Mouse (Mus musculus): ENCODE data around the gene Gmpr.
"Not testable (repeated sequence)": the region's sequence is repeated elsewhere in the genome, so short reads cannot be mapped to it uniquely, and the experiment has no call there.

Gene Gmpr

DNA sequence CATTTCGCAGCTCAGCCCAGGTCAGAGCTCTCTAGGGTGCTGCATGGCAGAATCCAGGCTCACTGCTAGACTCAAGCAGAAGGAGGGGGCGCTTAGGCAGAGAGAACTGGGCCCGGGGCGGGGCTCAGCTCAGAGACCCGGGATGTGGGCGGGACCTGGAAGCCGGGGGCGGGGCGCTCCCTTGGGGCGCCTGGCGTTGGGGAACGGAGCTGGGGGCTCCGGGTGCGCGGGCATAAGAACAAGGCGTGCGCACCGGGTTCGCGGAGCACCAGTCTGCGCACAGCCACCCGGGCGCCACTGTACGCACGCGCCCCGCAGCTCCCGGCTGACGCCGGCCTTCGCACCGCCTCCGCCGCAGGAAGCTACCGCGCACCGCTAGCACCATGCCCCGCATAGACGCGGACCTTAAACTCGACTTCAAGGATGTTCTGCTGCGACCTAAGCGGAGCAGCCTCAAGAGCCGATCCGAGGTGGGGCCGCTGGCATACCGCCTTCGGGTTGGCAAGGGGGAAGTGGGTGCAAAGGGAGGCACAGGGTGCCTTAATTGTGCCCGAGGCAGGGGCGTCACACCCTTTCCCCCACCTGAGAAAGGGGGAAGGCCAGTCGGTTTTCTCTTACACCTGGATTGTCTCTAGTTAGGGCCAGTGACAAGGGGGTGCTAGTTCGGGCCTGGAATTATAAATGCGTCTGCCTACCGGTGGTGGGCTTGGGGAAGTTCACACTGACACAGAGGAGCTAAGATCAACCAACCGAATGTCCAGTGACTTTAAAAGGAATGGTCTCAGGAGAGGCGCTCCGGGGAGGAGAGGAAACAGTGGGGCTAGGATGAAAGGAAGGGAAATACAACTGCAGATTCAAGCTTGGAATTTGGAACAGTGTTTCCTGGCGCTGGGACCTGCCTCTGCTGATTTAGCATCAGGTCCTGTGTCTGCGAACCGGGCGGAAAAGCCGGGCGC is at the start of gene Gmpr:
Gmpr (plus strand) TSS at position 171 of the 956 bp plus-strand sequence.
- DNase-seq (ENCODE audit: low spot score in 2 of 2) = peak; percentile 76 to 82

DNA sequence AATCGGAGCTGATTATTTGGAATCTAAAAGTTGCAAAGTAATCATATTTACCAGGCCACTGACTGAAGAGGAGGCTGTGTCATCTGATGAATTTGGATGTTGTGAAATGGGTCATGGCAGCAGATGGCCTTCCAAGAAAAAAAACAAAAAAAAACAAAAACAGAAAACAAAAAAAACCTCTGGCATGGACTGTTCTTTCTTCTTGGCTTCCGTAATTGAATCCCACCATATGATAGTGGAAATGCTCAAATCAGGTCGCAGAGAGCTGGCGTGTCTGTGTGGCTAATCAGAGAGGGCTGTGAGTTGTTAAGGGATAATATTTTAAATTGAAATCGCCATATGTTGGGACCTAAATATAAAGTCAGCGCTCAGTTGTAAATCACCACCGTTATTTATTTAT is 49.8 kb upstream of the Gmpr start:
- no peak for DNase-seq (ENCODE audit: low spot score in 2 of 2)

DNA sequence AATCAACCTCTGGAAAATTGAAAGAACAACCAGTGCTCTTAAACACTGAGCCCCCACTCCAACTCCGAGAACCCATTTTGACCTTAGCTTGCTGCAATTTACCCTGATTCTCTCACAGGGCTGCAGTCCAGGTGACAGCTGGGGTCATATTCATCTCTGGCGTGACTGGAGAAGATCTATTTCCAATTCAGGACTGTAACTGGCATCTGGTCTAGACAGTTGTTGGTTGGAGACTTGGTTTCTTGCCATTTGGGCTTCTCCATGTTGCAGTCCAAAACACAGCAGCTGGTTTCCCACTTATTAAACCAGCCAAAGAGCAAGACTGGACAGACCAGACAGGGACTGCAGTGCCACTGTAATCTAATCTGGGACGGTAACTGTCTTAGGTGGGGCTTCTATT is 47.1 kb upstream of the Gmpr start:
- no peak for DNase-seq (ENCODE audit: low spot score in 2 of 2)

DNA sequence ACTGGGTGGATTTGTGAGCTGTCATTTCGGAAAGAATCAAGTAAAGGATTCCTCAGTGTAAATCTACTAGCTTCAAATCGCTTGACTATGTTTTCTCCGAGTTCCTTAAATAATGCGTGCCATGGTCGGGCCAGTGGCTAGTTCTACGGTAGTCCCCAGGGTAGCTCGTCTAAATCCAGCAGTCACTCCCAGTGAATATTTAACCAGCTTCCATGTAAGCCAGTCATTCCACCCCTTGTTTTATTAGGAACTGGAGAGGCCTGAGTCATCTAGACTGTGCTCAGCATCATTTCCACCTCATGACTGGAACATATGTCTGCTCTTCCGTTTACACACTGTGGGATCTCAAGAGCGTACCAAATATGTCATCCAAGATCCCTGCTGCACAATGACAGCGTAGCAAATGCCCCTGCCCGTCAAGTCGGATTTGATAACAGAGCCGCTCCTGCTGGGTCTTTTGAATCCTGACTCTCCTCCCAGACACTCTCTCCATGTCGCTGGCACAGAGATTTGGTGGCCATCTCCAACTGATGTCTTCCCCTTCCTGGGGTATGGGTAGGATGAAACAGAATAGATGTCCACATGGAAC is 45.8 kb upstream of the Gmpr start:
- no peak for DNase-seq (ENCODE audit: low spot score in 2 of 2)

DNA sequence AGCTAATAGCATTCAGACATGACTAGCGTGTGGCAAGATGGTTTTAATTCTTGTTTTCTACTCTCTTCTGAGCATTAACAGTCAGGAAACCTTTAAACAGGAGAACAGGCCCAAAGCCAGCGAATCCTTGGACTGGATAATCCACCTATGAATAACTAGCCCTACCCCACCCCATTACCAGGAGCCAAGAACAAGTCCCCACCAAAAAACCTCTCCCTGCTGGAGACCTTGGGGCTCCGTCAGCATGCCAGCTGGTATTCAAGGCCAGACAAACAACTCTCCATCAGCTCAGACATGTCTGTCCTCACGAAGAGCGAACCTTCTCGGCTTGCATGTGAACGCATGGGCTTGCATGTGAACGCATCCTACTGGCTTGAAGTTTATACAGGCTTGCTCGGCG is 41.6 kb upstream of the Gmpr start:
- DNase-seq (ENCODE audit: low spot score in 2 of 2) = no peak

DNA sequence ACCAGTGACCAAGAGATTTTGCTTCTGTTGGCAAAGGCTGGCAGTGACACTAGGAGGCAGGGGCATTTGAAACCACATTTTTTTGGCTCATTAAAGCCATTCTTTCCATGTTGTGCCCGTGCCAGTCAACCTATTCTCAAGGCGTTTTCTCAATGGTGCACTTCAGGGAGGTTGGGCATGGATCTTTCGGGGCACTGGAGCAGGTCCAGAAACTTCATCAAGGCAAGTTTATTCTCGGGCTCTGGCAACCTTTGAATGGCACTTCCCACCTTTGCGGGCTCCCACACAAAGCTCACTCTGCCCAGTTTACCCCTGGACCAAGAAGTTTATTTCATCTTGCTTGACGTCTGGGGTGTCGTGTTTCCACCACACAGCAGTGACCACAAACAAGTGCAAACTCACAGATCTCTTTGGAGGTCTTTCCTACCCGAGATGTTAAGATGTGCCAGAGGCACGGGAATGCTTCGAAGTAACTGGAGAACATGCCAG is 41.2 kb upstream of the Gmpr start:
- DNase-seq (ENCODE audit: low spot score in 2 of 2) = no peak

DNA sequence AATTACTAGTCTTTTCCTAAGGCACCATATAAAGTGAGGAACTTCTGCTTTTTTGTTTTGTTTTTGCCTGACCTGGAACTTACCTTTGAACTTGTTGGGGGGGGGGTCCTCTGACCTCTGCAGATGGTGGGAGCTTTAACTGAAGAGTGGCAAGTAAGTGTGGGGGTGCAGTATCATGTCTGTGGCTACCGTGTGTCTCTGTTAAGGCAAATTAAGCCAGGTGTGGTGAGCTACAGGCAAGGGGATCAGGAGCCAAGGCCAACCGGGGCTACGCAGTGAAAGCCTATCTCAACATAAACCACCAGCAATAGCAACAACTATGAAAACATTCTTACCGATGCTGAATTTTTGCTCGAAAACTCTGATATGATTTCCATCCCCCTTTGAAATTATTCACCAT is 38.5 kb upstream of the Gmpr start:
- DNase-seq (ENCODE audit: low spot score in 2 of 2) = no peak

DNA sequence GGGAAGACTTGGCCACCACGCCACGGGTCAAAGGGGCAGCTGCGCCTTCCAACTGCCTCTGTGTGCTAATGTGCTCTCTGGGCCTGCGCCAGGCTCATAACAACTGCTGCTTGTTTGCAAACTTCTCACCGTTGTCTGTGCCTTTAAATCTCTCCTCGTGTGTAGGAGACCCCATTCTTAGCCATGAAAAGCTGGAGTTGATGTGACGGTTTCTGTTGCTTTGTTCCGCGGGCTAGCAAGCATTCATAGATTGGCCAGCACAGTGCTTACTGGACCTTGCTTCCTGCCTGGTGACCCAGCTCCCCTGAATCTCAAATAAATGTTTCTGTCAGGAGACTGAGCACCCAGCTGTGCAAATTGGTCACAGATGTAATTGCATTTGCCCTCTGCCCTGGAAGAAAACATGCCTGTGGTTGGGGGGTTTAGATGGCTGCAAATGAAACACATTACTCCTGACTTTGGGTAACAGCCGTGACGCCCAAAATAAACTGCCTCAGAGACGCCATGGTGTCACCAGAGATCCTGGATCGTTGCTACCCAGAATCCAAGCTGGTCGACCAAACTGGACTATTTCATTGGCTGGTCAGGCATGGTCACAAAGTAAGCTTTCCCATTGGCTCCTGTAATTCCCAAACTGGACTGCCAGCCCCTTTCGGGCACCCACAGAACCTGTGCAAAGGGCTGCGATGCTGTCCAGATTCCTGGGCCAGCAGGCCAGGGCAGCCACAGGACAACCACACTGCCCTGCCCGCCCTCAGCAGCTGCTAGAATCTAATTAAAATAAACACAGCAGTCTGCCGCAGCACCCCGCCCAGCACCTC is 37.6 kb upstream of the Gmpr start:
- DNase-seq (ENCODE audit: low spot score in 2 of 2) = no peak

DNA sequence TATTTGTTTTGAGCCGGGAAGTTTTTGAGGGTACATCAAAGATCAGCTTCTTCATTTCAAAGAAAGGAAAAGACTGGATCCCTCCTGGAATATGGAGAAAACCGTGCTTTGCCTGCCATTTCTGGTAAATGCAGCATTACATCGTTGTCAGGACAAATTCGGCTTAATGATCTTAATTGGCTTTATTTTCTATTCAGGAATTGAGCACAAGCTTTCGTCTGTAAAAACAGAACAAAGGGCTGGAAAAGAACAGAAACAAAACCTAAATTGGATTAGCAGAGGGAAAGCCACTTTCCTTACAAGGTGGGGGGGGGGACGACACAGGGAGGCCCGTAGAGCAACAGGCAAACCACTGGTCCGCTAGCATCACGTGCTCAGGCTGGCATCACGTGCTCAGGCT is 33.9 kb upstream of the Gmpr start:
- DNase-seq (ENCODE audit: low spot score in 2 of 2) = no peak

DNA sequence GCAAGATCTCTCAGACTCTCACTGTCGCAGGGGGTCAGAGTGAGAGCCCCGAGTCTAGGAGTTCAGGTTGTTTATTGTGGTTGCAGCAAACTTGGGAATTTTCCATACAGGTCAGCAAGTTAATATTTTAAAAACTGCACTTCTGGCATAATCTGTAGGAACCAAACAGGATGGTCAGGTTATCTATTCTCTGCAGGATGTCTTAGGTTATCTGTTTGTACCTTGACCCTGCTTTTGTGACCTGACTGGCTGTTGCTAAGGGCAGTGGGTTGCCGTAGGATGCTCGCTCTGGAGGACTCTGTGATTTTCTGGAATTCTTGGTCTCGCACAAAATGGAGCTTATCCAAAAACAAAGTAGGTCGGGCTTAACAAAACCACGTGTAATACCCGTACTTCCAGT is 31.9 kb upstream of the Gmpr start:
- DNase-seq (ENCODE audit: low spot score in 2 of 2) = no peak

DNA sequence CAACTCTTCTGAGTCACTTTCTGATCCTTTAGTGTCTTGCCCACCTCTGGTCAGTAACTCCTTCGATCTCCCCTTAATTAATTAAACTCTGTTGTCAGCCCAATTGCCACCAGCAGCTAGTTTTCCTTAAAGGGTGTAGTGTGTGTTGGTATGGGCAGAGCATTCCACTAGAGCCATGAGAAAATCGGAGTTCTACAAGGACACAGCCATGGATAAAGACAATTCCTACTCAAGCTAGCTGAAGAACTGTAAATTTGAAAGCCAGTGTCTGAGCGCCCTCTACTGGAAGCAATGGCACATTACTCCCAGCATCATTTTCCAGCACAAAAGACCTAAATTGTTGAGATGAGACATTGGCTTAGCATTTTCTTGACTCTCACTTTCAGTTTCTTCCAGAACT is 30.1 kb upstream of the Gmpr start:
- peak; percentile 49 to 91 for DNase-seq (ENCODE audit: low spot score in 2 of 2)

DNA sequence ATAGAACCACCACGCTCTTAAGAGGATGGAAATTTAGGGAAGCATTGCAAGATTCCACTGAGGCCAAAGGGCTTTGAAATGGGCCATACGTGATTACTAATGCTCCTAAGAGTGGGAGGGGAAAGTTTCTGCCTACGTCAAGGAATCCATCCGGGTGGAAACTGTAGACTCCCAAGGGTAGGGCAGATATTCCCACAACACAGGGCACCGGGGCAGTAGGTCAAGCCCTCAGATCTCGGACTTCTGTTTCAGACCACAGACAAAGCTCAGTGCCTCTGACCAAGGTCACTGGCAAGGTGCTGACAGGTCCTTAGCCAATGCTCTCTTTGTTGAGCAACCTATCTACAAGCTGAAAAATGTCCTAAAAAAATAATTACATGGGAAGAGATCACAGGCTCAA is 27.3 kb upstream of the Gmpr start:
- no peak for DNase-seq (ENCODE audit: low spot score in 2 of 2)

DNA sequence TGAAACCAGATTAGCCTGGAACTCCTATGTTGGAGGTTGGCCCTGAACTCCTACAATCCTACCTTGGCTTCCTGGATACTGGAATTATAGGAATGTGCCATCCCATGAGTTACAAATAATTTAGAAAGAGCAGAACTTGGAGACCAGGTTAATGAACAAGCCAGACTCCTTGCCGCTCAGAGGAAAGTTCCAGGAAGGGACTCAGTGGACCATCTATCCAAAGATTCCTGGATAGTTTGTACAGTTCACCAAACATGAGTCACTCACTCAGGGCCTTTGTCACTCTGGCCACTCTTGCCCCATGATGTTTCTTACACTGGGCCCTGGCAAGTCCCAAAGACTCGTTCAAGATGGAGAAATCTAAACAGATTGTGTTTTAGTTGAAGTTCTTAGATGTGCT is 24.0 kb upstream of the Gmpr start:
- no peak for DNase-seq (ENCODE audit: low spot score in 2 of 2)

DNA sequence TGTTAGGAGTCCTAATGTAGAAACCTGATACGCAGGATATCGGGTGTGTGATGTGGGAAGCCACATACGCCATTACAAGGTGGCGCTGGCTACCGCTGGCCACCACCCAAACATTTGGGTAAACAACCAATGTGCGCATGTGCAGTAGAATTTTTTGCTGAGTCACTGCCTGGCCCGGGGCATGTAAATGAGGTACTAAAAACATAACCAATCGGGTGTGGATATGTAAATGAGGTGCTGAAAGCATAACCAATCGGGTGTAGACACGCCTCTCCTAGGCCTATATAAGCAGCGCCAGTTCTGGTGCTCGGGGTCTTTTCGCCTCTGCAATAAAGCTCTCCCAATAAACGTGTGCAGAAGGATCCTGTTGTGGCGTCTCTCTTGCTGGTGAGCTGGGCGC is 23.3 kb upstream of the Gmpr start:
- not testable (repeated sequence) for DNase-seq (ENCODE audit: low spot score in 2 of 2)

DNA sequence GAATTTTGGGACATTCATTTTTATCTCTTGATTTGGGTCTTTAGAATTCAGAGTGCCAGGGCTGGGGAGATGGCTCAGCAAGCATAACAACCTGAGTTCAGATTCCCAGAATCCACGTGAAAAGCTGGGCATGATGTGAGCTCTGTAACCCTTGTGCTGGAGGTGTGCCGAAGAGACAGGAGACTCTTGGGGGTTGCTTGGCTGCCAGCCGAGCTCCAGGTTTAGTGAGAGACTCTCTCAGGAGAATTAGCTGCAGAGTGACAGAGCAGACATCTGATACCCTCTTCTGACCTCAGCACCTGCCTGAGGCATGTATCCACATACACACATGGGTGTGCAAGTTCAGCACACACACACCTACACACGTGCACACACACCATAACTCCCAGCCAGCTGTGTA is 21.6 kb upstream of the Gmpr start:
- no peak for DNase-seq (ENCODE audit: low spot score in 2 of 2)

DNA sequence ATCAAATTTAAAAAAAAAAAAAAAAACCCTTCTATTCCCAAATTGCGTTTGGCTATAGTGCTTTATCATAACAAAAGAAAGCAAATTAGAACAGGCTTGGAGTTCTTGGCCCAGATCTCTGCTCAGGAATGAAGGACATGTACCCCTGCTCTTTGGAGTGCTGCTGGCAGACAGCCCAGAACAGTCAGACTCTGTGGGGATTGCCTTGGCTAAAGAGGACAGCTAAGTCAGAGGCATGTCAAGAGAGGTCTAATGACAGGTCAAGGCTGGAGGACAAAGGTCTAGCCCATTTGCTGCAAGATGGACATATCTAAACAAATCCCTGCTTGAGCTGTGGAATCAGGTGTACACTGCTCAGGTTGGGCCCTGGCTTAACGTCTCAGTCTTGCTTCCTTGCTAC is 20.6 kb upstream of the Gmpr start:
- no peak for DNase-seq (ENCODE audit: low spot score in 2 of 2)

DNA sequence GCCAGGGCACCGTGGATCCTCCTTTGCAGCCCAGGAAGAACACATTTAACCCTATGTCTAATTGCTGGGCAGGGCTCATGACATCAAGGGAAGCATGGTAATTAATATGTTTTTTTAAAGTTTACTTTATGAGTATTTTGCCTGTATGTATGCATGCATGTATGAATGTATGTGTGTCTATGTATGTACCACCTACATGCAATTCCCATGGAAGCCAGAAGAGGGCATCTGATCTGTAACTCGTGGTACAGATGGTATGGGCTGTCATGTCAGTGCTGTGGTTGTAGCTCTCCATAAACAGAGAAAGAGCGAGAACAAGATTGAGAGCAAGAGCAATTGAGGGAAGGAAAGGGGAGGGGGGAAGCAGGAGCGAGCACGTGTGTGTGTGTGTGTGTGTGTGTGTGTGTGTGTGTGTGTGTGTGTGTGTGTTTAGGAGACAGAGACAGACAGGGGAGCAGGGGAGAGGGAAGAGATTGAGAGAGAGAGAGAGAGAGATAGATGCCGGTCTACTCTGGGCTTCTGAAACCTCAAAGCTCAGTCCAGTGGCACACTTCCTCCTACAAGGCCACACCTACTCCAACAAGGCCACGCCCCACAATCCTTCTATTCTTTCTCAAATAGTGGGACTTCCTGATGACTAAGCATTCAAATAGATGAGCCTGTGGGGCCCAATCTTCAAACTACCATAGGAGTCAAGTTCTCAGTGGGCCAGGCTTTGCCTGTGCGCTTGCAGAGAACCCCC is 15.1 kb upstream of the Gmpr start:
- DNase-seq (ENCODE audit: low spot score in 2 of 2) = no peak

DNA sequence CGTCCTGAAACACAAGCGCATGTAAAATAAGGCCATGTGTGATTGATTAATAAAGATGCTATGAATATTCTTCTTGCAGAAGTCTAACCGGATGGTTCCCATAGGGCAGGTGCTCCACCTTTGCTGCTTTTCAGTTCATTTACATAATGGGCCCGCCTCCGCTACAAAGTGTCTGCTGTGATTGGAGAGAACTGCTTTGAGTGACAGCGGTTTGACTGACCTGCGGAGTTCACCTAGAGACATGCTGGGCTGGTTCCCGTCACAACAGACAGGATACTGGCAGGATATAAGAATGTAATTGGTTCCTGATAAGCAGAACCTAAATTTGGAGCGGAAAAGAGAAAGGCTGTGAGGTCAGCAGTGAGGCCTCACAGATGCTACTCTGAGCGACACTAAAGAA is 13.4 kb upstream of the Gmpr start:
- no peak for DNase-seq (ENCODE audit: low spot score in 2 of 2)

DNA sequence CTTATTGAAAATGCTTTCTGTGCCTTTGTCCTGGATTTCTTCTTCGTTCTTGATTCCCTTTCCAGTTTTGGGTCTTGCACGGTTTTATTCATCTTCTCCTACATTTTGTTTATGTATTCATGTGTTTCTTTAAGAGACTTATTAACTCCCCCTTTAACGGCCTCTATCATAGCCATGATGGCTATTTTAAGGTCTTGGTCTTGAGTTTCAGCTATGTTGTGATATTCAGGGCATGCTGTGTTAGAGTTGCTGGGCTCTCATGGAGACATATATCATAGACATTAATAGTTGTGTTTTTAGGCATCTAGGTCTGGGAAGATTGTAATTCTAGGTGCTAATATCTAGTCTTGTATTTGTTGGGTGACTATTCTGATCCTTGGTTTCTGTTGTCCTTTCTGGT is 8.6 kb upstream of the Gmpr start:
- no peak for DNase-seq (ENCODE audit: low spot score in 2 of 2)

DNA sequence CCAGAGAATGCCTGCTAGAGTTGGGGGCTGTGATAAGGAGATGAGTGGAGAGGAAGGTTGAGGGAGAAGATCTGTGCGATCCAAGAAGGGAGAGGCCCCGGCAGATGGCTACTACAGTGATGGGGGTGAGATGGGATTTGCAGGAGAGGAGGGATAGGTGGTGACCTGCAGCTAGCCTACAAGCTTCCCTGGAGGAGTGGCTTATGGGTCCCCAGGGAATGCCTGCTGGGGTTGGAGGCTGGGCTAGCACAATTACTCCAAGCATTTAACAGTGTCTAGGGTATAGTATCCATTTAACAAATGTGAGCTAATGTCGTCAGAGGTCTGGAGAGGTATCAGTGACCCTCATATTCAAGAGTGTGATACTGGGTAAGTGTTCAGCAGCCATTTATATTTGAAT is 7.9 kb upstream of the Gmpr start:
- DNase-seq (ENCODE audit: low spot score in 2 of 2) = no peak

DNA sequence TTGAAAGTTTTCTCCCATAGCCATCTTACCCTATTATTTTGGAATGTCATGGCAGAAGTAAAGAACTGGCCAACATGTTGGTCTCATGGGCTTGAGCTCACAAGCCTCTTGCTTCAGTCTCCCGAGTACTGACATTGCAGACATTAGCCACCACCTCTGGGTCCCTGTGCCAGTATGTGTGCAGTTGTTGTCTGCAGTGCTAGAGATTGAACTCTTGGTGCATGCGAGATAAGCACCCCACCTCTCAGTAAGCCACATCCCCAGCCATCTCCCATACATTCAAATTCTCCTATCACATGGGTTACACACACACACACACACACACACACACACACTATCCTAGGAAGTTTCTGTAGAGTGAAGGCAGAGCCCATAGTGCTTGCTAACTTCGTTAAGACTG is 7.3 kb upstream of the Gmpr start:
- no peak for DNase-seq (ENCODE audit: low spot score in 2 of 2)

DNA sequence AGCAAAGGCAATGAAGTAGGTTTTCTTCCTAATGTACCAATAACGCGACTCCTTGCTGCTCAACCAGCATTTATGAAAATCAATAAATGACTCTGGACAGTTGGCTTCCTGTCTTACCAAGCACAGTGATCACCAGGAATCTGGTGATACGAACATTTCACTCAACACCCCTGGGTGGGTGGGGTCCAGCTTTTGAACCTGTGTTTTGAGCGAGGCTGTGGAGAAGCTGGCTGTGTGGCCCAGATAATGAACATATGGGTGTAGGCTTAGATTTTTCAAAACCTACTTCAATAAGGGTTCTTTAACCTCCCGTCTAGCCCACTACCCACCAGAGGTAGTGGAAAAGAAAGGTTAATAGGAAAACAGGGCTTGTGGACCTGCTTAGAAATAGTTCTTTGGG is 4.5 kb upstream of the Gmpr start:
- no peak for DNase-seq (ENCODE audit: low spot score in 2 of 2)

All from left cerebral cortex, adult 9 months (tissue).